Mouse (Mus musculus) lung, postnatal 0 days (tissue): Measurements from ENCODE around the gene Rpl3l.

ENCODE experiments used
- CTCF ChIP-seq: IDR thresholded peaks from 2 replicates; pipeline ENCODE4 v1.5.1; 2016; ENCODE audit warnings: antibody characterized with exemption, mild to moderate bottlenecking
- EP300 ChIP-seq: IDR thresholded peaks from 2 replicates; pipeline ENCODE4 v1.6.1; 2016; ENCODE audit warnings: antibody characterized with exemption, mild to moderate bottlenecking, control low read depth

- TF ChIP-seq CTCF (no peak), EP300 (no peak)
Measured at GRCm38 (mm10) chr17:24723881-24724180, 3.8 kb upstream of the Rpl3l start.
